Mouse (Mus musculus) kidney, postnatal 10 days (tissue): ENCODE results near the gene Speg.

Experiments used
- DNase-seq: peaks from one replicate; pipeline ENCODE4 v3.0.0; 2021; ENCODE audit warnings: mixed read lengths

Gene Speg

DNA sequence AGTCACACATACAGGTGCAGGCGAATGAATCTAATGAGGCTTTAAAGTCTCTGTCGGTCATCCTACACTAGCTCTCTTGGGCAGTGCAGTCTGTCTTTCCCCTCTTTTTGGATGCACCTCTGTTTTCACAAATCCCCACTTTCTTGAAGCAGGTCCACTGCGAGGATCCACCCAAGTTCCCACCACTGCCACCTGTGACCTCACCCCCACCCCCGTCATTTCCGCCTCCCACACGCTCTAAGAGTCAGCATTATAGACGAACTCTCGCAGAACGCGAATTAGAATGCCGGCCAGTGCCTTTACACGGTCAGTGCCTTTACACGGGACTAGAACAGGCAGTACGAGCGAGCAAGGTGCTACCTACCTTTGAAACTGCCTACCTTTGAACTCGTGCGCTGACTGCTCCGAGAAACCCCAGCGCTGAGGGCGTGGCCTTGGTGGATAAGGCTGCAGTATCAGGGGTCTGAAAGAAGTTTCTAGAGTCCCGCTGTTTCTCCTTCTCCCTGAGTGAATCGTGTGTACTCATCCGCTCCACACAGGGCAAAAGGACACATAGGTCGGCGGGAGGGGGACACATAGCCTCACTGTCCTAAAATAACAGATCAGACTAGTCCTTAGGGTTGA is 5.6 kb upstream of the Speg start:
- DNase-seq: peak; percentile 43

DNA sequence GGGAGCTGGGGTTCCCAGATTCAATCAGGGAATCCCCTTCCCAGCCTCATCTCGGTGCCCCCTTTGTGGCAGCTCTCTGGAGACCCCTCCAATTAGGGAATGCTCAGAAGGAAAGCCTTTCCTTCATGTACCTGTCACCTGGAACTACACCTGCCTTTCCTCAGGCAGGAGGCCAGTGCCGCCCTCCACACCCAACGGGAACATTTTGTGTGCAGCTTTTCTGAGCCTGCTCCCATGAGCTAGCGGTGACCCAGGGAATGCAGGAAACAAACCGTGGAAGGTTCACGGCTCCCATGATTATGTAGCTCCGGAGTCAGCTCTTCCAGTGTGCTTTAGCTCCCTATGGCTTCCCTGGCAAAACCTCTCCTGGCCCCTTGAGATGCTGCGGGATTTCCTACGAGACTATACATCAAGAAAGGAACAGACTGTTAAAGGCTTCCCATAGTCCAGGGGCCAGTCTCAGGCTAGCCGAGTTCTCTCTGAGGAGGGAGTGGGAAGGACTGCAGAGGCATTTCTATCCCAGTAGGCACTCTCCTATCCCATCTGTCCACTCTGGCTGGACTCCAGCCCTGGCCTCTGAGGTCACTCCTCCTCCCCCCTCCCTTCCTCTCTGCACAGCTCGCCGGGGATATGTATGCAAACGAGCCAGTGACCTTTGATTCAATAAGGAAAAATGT is 5.0 kb upstream of the Speg start:
- DNase-seq: peak; percentile 87

DNA sequence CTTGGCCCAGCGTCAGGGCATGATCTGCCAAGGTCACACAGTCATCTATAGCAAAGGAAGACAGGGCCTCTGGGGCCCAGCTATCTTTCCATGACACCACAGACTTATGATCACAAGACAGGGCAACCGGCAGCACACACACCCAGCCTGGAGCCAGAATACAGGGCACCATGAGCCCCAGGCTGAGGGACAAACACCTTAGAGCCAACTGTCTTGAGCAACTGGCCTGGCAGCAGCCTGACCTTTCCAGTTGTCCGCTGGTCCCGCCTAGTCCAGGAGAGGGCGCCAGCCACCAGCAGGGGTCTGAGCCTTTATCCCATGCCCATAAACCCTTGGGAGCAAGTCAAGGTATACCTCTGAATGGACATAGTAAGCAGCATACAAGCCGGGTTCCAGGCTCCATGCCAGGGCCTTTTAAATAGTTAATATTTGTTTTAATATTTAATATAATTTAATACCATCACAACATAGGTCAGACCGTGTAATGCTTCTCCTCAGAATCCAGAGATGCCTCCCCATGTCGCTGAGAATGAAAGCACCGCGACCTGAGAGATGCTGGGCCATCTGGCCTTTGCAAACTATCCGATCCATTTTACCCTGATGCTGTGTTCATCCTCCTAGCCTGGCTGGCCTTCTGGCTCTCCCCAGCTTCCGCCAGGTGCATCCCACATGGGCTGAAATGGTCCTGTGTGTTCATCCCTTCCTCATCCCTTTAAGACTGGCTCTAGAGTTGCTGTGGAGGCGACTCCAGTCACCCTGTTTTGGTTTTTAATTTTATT is 3.6 kb upstream of the Speg start:
- peak; percentile 77 for DNase-seq

DNA sequence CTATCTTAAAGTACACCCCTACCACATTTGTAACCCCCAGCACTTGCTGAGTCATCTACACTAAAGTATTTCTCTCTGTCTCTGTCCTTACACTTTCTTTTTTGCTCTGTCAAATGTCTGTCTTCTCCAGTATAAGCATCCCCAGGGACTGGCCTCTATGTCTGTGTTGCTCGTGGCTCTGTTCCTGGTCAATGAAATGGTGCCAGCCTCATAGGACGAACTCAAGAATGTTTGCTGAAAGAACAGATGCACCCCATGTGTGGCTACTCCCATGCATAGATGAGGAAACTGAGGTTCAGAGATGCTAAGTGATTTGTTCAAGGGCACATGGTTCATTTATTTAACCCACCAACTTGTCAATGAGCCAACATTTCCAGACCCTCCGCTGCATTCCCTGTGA is 2.6 kb upstream of the Speg start:
- DNase-seq: no peak

DNA sequence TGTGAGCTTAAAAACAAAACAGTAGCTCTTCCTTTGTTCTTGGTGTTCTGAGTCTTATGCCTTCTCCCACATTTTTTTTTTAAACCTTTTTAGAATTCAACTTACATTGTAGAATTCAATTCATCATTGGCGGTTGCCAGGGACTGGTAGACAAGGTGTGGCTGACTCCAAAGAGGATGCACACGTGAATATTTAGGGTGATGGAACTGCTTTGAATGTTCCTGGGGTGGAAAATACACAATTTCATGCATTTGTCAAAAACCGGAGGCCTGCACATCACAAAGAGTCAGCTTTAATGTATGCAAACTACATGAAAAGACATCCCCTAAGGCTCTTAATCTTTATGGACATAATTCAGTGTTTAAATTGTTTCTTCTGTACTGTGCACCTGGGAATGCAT is 1.8 kb upstream of the Speg start:
- no peak for DNase-seq

DNA sequence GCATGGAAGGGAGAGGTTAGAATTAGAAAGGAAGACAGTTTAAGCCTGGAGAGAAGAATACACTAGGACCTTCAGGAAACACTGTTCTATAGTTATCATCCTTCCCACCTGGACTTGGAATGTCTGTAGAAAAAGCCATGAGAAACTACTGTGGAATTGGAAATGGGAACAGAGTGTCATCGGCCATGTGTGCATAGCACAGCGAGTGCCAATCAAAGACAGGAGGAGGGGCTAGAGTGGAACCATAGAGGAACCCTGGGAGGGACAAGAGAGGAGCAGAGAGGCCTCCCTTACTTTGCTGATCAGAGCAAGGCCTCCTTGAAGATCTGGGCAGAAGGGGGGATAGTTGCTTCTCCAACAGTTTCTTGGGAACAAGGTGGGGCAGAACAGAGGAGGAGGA is 4.1 kb downstream of the Speg start:
- DNase-seq: no peak

DNA sequence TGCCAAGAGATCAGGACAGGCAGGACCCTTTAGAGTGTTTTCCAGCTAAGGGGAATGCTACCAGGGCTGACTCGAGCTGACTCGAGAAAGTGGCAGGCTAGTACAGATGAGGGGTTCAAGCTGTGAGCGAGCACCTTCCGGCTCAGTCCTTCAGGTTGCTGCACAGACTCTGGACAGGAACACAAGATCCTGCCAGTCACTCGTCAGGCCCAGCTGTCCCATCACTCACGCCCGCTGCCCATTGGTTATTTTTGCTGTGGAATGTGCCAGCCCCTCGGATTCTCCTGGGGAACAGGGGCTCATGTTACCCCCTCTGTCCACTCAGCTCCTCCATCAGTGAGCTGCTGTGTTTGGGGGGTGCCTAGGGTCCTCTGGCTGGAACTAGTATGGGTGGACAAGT is 4.8 kb downstream of the Speg start:
- no peak for DNase-seq

DNA sequence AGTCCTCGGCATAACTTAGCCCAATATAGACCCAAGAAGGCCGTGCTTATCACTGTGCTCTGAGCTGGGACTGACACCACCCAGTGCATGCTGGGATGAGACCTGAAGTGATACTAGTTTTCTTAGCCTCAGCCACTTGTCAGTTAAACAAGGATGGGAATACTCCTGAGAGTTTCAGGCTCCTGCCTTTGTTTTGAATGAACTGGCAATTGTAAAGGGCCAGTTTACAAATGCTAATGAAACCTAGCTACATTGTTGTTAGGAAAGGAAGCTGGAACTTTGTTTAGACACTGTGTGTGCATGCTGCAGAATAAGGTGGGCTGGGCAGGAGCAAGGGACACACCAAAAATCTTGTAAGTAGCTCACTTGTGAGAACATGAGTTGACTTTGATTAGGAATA is 5.9 kb downstream of the Speg start:
- no peak for DNase-seq

DNA sequence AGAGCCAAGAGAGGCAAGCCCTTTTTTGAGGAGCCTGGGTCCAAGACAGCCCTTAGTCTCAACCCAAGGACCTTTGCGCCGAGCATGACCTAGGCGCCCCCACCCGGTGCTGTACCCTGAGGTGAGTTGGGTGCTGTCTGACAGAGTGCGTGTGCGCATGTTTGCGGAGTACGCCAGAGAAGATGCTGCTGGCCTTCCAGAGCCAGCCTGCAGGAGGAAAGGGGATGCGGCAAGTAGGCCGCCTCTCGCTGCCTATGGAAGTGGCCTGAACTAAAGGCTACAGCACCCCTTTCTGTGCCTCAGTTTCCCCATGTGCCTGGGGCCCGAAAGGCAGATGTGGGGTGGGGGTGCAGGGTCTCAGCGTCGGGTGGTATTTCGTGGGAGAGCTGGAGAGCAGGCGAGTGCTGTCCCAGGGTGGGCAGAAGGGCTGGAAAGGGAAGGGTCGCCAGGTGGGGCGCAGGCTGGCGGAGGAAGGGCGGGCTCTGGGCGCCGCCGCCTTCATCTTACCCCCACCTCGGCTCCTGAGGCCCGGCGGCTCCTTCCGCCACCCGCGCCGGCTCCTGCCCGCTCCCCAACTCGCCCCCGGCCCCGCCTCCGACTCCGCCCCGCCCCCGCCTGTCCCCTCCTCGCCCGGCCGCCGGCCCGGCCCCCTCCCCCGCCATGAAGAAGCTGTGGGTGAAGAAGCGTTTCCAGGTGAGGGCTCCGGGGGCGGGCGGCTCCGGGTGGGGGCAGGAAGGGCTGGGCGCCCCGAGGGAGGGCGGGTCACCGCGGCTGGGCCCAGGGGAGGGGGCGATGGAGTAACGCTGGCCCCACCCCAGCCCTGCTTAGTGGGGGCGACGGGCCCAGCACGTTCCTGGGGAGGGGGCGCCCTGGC is 6.6 kb downstream of the Speg start:
- DNase-seq: peak; percentile 81

DNA sequence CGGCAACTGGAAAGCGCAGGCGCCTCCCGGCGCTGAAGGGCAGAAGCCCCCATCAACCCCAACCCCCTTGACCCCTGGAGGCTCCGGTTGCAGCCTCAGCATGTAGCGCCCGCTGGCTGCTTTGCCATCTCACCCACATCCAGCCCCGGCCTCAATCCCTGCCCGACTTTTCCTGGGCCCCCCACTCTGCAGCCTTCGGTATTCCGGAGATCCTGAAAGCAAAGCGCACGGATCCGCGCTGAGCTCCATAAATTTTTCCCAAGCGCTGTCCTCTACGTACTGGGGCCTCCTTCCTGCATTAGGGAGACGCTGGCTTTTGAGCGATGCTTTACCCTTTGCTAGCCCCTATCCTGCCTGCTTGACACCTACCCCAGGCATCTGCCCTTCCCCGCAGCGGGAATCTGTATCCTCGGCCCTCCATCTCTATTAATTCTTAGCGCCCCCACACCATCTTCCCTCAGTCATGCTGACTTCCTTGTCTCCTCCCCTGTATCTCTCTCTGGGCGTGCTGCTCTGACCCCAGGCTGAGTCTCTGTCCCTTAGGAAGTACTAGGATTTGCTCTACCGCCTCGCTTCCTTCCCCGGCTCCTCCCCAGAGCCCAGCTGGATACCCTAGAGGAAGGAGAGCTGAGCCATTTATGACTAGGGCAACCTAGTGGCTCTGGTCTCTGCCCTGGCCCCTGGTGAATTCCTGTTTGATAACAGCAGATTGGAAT is 7.4 kb downstream of the Speg start:
- DNase-seq: peak; percentile 59

DNA sequence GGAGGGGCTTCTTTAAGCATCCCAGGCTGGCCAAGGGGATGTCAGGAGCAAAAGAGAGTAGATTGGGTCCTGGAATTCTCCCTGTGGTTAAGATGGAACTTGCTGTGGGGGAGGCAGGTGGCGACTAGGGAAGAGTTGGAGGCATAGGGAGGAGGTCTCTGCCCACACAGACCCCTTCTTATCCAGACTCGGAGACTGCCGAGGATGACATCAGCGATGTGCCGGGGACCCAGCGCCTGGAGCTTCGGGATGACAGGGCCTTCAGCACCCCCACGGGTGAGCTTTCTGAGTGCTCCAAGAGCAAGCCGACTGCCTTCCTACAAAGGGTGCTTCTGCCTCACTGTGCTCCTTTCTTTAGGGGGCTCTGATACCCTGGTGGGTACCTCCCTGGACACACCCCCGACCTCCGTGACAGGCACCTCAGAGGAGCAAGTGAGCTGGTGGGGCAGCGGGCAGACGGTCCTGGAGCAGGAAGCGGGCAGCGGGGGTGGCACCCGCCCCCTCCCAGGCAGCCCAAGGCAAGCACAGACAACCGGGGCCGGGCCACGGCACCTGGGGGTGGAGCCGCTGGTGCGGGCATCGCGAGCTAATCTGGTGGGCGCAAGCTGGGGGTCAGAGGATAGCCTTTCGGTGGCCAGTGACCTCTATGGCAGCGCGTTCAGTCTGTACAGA is 9.5 kb downstream of the Speg start:
- no peak for DNase-seq

DNA sequence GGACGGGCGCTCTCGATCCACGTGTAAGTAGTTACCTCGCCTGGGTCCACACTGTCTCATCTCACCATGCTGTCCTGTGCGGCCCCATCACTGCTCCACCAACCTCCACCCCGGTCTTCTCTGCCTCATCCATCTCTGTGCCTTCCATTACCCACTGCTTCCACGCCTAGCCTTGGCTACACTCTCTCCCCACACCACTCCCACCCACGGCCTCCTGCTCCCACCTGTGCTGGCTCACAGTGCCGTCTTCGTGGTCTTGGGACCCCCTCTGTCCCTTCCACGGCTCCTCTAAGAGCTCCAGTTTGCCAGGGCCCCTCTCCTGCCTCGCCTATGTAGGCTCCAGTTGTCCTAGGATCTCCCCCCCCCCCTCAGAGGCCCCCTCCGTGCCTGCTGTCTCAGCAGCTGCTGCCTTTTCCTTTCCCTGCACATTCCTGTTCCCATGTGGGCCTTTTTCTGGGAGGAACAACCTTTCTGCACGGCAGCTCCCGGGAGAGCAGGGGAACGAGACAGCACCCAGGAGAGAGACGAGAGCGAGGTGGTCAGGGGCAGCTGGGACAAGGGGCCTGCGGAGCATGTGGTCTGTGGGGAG is 10.1 kb downstream of the Speg start:
- DNase-seq: no peak

DNA sequence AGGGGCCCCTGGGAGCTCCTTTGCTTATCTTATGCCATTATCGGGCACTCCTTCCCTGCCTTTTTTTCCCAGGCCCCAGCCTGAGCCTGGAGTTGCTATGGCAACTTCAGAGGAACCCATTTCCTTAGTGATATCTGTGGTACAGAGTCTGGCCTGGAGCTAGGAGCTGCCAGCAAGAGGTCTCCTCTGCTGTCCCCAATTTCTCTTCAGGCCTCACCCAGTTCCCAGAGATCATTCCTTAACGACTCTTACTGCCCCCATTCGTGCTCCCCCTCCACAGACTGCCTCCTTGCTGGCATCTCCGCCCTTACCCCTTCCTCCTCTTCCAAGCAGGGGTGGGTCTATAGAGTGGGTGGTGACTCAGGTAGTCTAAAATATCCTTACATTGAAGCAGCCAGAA is 11.1 kb downstream of the Speg start:
- no peak for DNase-seq

DNA sequence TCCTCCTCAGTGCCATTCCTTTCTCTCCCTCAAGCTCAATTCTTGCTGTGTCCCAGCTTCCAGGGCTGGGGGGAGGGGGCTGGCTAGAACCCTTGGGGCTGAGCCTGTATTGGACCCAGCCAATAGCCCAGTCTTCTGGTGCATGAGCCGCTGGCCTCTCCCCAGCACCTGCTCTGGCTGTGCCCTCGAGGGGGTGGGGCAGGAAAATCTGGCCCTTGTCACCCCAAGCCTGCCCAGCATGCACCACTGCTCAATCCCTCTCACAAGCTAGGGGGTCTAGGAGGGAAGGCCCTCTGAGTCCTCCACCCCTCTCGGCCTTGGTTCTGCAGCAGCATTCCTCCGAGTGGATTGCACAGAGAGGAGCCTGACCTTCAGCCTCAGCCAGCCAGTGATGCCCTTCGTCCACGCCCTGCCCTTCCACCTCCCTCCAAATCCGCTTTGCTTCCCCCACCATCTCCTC is 12.4 kb downstream of the Speg start:
- no peak for DNase-seq

DNA sequence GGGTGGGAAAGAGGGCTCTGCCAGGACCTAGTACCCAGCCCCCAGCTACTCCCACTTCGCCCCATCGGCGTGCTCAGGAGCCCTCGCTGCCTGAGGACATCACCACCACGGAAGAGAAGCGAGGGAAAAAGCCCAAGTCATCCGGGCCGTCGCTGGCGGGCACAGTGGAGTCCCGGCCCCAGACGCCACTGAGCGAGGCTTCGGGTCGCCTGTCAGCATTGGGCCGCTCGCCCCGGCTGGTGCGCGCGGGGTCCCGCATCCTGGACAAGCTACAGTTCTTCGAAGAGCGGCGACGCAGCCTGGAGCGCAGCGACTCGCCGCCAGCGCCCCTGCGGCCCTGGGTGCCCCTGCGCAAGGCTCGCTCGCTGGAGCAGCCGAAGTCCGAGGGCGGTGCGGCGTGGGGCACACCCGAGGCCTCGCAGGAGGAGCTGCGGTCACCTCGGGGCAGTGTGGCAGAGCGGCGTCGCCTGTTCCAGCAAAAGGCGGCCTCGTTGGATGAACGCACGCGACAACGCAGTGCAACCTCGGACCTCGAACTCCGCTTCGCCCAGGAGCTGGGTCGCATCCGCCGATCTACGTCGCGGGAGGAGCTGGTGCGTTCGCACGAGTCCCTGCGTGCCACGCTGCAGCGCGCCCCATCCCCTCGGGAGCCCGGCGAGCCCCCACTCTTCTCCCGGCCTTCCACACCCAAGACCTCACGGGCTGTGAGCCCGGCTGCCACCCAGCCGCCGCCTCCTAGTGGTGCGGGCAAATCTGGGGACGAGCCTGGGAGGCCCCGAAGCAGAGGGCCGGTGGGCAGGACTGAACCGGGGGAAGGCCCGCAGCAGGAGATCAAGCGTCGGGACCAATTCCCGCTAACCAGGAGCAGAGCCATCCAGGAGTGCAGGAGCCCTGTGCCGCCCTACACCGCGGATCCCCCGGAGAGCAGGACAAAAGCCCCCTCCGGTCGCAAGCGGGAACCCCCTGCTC is 13.1 kb downstream of the Speg start:
- DNase-seq: no peak

DNA sequence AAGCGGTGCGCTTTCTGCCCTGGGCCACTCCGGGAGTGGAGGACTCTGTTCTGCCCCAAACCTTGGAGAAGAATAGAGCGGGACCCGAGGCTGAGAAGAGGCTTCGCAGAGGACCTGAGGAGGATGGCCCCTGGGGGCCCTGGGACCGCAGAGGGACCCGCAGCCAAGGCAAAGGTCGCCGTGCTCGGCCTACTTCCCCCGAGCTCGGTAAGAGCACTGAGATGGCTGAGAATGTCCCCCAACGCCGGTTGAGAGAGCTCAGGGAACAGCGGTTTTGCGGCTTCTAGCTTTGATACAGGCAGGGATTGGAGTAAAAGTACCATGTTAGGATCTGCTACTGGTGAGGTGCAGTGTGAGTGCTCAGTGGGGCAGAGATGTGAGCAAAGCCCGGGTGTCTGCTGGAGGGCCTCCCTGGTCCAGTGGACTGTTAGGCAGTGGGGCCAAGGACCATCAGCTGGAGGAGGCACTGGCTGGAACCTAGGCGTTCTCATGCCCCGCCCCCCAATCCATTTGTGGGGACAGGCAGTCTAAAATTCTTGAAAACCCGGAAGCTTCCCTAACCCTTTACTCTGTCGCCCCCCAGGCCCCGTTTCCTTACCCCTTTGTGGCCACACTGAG is 13.9 kb downstream of the Speg start:
- DNase-seq: no peak

DNA sequence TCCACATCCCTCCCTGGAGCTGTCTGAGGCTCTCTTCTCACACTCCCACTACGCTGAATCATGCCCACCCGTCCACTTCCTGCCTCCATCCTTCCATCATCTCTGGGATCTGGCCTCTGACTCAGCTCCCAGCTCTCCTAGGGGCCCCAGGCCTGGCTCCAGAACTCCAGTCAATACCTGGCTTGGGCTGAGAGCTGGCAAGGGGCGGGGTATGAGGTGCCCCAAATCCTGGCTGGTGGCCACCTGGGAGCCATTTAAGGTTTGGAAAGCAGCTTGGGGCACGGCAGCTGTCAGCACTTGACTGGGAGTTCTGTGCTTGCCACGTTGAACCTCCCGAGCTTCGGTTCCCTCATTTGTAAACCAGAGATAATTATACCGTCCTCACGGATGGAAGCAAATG is 18.0 kb downstream of the Speg start:
- no peak for DNase-seq

DNA sequence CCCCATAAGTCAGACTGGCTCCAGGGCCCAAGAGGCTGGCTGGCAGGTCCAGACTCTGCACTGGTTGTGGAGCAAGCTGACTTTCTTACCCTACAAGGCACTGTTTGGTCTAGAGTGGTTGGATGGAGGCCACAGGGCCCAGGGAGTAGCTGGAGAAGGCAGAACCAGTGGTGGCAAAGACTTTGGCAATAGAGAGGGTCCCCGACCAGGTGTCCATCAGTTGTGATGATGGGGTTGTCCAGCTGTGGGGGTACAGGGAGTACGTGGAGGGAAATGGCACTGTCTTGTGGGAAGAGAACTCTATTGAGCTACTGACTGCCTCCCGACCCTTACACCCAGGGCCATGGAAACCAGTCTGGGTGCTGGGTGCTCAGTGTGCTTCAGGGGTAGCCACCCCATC is 18.7 kb downstream of the Speg start:
- DNase-seq: no peak

DNA sequence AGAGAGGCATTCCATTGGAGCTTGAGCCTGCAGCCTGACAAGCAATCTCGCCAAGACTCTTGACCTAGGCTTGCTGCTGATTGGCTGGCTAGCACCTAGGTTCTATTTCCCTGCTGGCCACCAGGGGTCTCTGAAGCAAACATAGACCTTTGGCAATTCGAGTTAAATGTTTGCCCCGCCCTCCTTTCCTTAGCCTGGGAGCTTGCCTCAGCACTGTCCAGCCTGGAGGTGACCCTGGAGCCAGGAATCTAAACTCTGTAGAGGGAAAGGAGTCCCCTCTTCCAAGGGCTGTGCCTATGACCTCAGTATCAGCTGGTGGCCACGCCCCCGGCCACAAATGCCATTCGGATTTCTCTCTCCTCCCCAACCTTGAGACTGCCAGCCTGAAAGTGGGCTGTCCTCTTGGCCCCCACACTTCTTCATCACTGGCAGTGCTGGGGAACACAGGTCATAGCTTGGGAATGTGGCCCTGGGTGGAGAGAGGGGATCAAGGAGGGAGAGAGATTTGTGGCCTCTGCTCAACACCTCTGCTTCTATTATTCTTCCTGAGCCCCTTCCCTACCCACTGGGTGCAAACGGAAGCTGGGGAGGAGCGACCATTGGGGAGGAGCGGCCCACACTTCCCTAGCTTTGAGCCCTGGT is 23.8 kb downstream of the Speg start:
- DNase-seq: peak; percentile 88
